Mouse (Mus musculus): ENCODE results near the gene Bod1l. TPM values are rescaled to one million over a fixed set of nuclear protein-coding genes. Genes with fewer than 3 reads are reported as not detected.
A peak's percentile ranks its signal among the peaks of the same experiment; 100 is the strongest.

Bod1l gene
- polyA plus RNA-seq, 1 experiment, result 80.0 TPM

- H3K4me1 ChIP-seq (ENCODE audit: control insufficient read depth, insufficient read depth, low read length), result no peaks in the 10 kb centered on the region
- WGBS, result 73% methylated on average over 3 of the region's 3 CpGs
Observed at GRCm38 (mm10) chr5:41780026-41780425, 64.1 kb downstream of the Bod1l start.

DNA sequence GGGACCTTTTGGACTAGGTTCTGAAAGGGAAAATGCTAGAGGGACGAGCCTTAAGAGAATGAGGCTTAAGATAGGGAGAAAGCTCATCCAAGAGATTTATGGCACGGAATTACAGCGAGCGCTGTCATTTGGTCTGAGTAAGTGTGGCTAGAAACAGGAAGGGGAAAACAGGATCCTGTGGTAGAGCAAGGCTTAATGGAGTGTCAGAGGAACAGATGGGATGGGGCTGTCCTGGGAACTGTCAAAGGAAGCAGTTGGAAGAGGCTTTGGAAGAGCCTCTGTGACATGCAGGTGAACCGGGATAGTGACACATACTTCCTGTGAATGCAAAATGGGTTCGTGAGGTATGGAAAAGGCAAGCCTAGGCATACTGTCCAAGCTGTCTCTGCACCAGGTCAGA lies 68.4 kb downstream of the Bod1l start:
- Histone ChIP-seq H3K4me1 (ENCODE audit: control insufficient read depth, insufficient read depth, low read length) (no peaks in the 10 kb centered on the region), H3K27ac (ENCODE audit: insufficient read depth, low read depth, low read length) (no peak overlapping the region), H3K4me3 (ENCODE audit: insufficient read depth, low read depth, low read length) (no peak overlapping the region)
- WGBS, result 77% methylated on average over 6 of the region's 6 CpGs
- TF ChIP-seq POLR2A (IDR thresholded peaks at IDR 0.05; ENCODE audit: insufficient read depth, low read depth, low read length) (no peak), CTCF (IDR thresholded peaks at IDR 0.05; ENCODE audit: insufficient read depth, low read depth, low read length) (no peak)

More at GRCm38 (mm10) chr5:41780026-41780425, 64.1 kb downstream of the Bod1l start:
- no peak overlapping the region for H3K27ac ChIP-seq (ENCODE audit: insufficient read depth, low read depth, low read length)
- no peak overlapping the region for H3K4me3 ChIP-seq (ENCODE audit: insufficient read depth, low read depth, low read length)
- TF ChIP-seq CTCF (IDR thresholded peaks at IDR 0.05; ENCODE audit: insufficient read depth, low read depth, low read length) (no peak), POLR2A (IDR thresholded peaks at IDR 0.05; ENCODE audit: insufficient read depth, low read depth, low read length) (no peak)

DNA sequence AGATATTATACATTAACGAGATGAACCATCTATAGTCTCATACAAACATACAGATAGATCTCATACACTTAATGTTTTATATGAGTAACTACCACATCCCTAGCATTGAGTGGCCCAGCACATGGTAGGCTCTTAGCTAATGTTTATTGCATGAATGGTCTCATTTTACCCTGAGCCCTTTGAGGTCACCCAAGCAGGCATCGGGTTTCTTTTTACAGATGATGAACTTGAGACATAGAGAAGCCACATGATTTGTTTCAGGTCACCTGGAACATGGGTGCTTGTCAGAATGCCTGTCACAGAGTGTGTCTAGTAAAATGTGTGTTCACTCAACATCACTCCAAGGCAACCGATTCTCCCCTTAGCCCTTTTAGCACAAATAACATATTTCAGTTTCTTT lies 68.8 kb downstream of the Bod1l start:
- WGBS, result 79% methylated on average over 3 of the region's 3 CpGs

DNA sequence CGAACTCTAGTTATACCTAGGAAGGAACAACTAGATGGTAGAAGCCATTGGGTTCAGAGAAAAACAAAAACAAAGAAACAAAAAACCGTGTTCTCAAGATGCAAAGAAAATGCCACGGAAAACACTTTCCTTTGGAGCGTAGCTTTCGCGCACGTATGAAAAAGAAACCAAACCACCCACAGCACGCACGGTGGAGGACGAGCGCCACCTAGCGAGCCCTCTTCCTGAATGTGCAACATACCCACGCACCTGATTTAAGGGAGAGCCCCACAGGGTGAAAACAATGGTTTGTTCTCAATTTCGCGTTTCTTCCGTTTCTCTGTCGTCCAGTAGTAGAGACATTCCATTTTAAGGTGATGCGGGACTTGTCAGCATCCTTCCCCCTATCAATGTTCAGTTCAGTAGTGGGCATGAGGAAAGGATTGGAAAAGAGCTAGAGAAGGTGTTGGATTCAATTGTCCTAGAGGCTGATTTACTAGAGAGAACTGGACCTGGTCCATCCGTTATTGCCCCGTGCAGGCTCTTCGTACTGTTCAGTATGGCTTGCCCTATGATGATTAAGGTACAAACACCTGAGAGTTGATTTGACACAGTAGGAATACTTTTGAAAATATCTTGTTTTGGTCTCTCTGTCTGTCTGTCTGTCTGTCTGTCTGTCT lies 75.6 kb downstream of the Bod1l start:
- no peak for TF ChIP-seq POLR2A (IDR thresholded peaks at IDR 0.05; ENCODE audit: insufficient read depth, low read depth, low read length)
- peak; percentile 97 for TF ChIP-seq CTCF (IDR thresholded peaks at IDR 0.05; ENCODE audit: insufficient read depth, low read depth, low read length)
- peaks cover 15% of the 10 kb centered on the region for H3K4me1 ChIP-seq (ENCODE audit: control insufficient read depth, insufficient read depth, low read length)
- H3K4me3 ChIP-seq (ENCODE audit: insufficient read depth, low read depth, low read length), result no peak overlapping the region
- WGBS, result 4% methylated on average over 21 of the region's 21 CpGs
- no peak overlapping the region for H3K27ac ChIP-seq (ENCODE audit: insufficient read depth, low read depth, low read length)

More for the DNA sequence above, 68.8 kb downstream of the Bod1l start:
- TF ChIP-seq POLR2A (IDR thresholded peaks at IDR 0.05; ENCODE audit: insufficient read depth, low read depth, low read length) (no peak), CTCF (IDR thresholded peaks at IDR 0.05; ENCODE audit: insufficient read depth, low read depth, low read length) (no peak)
- no peak overlapping the region for H3K27ac ChIP-seq (ENCODE audit: insufficient read depth, low read depth, low read length)
- H3K4me3 ChIP-seq (ENCODE audit: insufficient read depth, low read depth, low read length), result no peak overlapping the region
- H3K4me1 ChIP-seq (ENCODE audit: control insufficient read depth, insufficient read depth, low read length), result no peaks in the 10 kb centered on the region

DNA sequence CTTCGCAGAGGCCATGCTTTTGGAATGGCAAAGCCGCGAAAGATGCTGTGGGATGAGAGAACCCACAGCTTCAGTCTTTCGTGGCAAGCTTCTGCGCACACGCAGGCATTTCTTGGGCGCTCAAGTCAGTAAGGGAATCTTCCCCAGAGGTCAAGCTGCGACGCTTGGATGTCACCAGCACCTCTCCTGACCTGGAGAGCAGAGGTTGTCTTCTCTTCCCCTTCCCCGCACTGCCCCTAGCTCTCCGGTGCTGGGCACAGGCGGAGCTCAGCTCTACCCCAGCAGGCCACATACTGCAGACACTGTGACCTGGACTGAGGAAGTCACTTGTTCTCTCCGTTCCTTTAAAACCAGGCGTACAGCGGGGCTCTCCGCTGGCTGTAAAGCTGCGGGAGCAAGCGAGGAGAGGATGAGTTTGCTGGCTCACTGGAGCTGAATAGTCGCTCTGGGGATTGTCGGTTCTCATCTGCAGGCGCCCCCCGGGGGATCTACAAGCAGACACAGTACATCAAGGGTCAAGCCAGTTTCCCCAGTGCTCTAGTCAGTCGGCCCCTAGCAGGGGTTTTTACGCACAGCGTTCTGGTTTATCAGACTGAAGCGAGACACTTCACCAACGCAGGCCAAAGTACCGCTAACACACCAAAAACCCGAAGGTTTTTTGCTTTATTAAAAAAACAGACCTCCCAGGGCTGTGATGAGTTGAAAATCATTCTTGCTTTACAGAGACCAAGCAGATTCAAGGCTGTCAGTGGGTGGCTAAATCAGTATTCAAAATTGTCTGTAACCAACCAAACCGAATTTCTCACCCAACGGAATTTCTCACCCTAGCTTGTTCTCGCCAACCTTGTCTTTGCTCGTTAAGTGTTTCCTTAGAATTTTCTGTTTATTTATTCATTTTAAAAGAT lies 76.6 kb downstream of the Bod1l start:
- Histone ChIP-seq H3K4me1 (ENCODE audit: control insufficient read depth, insufficient read depth, low read length) (peaks cover 18% of the 10 kb centered on the region), H3K27ac (ENCODE audit: insufficient read depth, low read depth, low read length) (no peak overlapping the region), H3K4me3 (ENCODE audit: insufficient read depth, low read depth, low read length) (no peak overlapping the region)
- 13% methylated on average over 33 of the region's 33 CpGs for WGBS
- no peak for TF ChIP-seq CTCF (IDR thresholded peaks at IDR 0.05; ENCODE audit: insufficient read depth, low read depth, low read length)
- no peak for TF ChIP-seq POLR2A (IDR thresholded peaks at IDR 0.05; ENCODE audit: insufficient read depth, low read depth, low read length)

DNA sequence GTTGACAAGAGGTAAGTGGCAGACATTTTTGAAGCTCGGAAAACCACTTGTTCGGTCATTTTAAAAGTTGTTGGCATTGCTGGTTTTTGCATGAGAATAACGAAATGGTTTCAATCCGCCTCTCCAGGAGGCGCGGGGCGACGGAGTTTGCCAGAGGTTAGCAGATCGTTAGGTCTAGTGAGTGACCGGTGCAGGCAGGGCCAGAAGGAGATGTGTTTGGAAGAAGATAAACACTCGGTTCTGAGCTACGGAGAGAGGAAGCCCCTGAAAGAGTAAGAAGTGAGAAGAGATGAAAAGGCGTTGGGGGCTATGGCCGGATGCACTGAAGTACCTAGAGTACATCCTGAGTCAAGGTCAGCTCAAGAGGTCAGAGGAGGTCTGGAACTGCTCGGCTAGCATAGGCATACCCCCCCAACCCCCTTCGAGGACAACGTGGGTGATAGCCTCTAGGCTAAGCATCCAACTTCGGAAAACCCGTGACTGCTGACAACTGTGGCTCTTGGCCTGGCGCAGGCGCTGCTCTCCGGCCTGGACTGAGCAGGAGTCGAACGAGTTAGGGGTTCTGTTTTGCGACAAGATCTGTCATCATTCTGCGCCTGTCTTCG lies 77.6 kb downstream of the Bod1l start:
- Histone ChIP-seq H3K4me1 (ENCODE audit: control insufficient read depth, insufficient read depth, low read length) (peaks cover 18% of the 10 kb centered on the region), H3K4me3 (ENCODE audit: insufficient read depth, low read depth, low read length) (no peak overlapping the region), H3K27ac (ENCODE audit: insufficient read depth, low read depth, low read length) (no peak overlapping the region)
- WGBS, result 7% methylated on average over 27 of the region's 27 CpGs
- TF ChIP-seq CTCF (IDR thresholded peaks at IDR 0.05; ENCODE audit: insufficient read depth, low read depth, low read length) (no peak), POLR2A (IDR thresholded peaks at IDR 0.05; ENCODE audit: insufficient read depth, low read depth, low read length) (no peak)

- TF ChIP-seq CTCF (IDR thresholded peaks at IDR 0.05; ENCODE audit: insufficient read depth, low read depth, low read length) (no peak), POLR2A (IDR thresholded peaks at IDR 0.05; ENCODE audit: insufficient read depth, low read depth, low read length) (no peak)
- H3K27ac ChIP-seq (ENCODE audit: insufficient read depth, low read depth, low read length), result no peak overlapping the region
- no peak overlapping the region for H3K4me3 ChIP-seq (ENCODE audit: insufficient read depth, low read depth, low read length)
- WGBS, result 7% methylated on average over 14 of the region's 14 CpGs
- H3K4me1 ChIP-seq (ENCODE audit: control insufficient read depth, insufficient read depth, low read length), result peaks cover 18% of the 10 kb centered on the region
Observed at GRCm38 (mm10) chr5:41765626-41766405, 78.3 kb downstream of the Bod1l start.
